Mouse (Mus musculus) mammary gland, adult 2 months (tissue): ENCODE measurements around the gene Nipal3. TPM values are rescaled to one million over a fixed set of nuclear protein-coding genes. Genes with fewer than 3 reads are reported as not detected.

ENCODE experiments used
- polyA plus RNA-seq: library from polyadenylated mRNA; depleted of rRNA; stranded (reverse); fragments of >200 nt; gene quantifications from 2 replicates; pipeline ENCODE4 v1.2.3, GENCODE M21; 2012; ENCODE audit warnings: low replicate concordance; rRNA removed

Gene Nipal3
- polyA plus RNA-seq, result 18.0 and 21.6 TPM in 2 replicates

GRCm38 (mm10) chr4:135494521-135495396, at the start of gene Nipal3, which contains the start of gene Stpg1:
Nipal3 (minus strand) TSS chr4:135495038.
Stpg1 (plus strand) TSS chr4:135494790.

DNA sequence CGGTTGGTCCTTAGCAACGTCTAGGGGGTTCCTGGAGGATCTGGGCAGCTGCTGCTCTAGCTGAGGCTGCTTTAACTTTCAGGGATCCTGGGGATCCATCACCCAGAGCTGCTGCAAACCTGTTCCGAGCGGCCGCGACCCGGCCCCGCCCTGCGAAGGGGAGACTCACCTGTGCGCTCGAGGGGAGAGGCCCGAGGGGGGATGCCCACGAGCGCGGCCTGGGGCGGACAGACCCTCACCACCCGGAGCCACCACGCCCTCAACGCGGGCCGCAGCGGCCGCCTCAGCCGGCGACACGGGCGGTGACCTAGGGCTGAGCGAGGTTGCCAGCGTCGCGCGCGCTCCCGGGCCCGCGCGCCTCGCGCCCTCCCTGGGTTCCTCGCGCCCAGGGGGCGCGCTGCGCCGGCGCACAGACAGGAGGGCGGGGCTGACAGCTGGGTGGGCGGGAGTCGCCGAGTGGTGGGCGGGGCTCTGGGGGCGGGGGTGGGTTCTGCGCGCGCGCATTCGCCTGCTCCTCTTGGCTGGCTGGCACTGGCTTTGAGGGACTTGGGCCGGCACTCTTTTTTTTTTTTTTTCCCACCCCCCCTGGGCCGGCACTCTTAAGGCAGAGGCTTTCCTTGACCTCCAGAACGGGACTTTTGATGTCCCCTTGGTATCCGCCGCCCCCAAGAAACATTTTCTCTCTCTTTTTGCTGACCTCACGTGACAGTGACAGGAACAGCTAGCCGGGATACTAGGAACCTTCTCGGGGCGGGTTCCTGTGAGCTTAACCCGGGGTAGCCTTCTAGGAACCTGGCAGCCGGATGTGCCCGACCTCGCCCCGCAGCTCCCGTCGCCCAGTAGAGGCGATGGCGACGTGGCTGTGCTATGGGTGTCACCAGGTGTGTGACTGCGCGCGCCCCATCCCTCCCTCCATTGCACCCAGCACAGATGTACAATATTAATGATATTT, 61.1 kb downstream of the Nipal3 start, which contains the start of gene Rcan3:
Gene Rcan3, minus strand, starts transcription at position 411 of the 952 bp plus-strand sequence.

GRCm38 (mm10) chr4:135397991-135398390, 96.8 kb downstream of the Nipal3 start, which contains the start of gene Ncmap:
Ncmap (minus strand) TSS chr4:135398227.

Other genes with a start within 250 kb of the Nipal3 start
- gene Clic4, start 222.2 kb downstream of the Nipal3 start, polyA plus RNA-seq, result 64.2 and 87.2 TPM in 2 replicates
- gene Srrm1, start 141.7 kb downstream of the Nipal3 start, polyA plus RNA-seq, result 18.2 and 19.9 TPM in 2 replicates
- 10.5 and 12.8 TPM in 2 replicates for gene Ncmap, start 96.8 kb downstream of the Nipal3 start, polyA plus RNA-seq
- 14.4 and 16.7 TPM in 2 replicates for gene Rcan3, start 61.2 kb downstream of the Nipal3 start, polyA plus RNA-seq
- gene Stpg1, start 248 bp downstream of the Nipal3 start, polyA plus RNA-seq, result 0.12 and 0.16 TPM in 2 replicates
- 0.14 and 0.62 TPM in 2 replicates for gene Grhl3, start 78.6 kb upstream of the Nipal3 start, polyA plus RNA-seq
- 3.9 and 6.0 TPM in 2 replicates for gene Ifnlr1, start 191.2 kb upstream of the Nipal3 start, polyA plus RNA-seq
- gene Il22ra1, start 233.1 kb upstream of the Nipal3 start, polyA plus RNA-seq, result 0.23 and 0.82 TPM in 2 replicates